In the genomic region with DNA sequence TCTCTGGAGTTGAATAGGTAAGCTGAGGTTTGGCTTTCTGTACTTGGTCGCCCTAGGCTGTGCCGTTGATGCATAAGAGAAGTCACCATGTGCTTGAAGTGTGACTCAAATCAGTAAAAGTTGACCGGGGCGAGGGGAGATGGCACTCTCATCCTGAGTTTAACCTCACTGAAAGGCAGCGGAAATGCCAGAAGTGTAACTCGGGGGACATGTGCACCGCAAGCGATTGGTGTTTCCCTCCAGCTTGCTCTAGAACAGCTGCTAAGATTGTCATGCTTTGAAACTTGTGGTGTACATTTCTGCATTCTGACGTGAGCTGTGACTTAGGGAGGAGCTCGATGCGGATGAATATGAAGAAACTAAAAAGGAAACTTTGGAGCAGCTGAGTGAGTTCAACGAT, we compare ENCODE assay signal across 28 mouse cellular contexts. TPM values are rescaled to one million over a fixed set of nuclear protein-coding genes. Genes with fewer than 3 reads are reported as not detected.
"Had no signal": no experiment of that assay in that cellular context is flagged by ENCODE, and none has a peak within 500 bp of the region (broad histone marks: within the 10 kb centered on the region; RNA-seq: fewer than 3 reads in every experiment).

No protein-coding gene starts in this region.

- H3K4me3 ChIP-seq: liver, embryonic 12.5 days; liver, embryonic 15.5 days; lung, embryonic 15.5 days; neural tube, embryonic 13.5 days; stomach, embryonic 15.5 days had no signal

- H3K27me3 ChIP-seq: liver, embryonic 12.5 days; liver, embryonic 15.5 days; lung, embryonic 15.5 days; neural tube, embryonic 13.5 days; stomach, embryonic 15.5 days had no signal

- H3K4me2 ChIP-seq: liver, embryonic 12.5 days; liver, embryonic 15.5 days; lung, embryonic 15.5 days; midbrain, embryonic 11.5 days; neural tube, embryonic 13.5 days; stomach, embryonic 15.5 days had no signal

- H3K27ac ChIP-seq: liver, embryonic 12.5 days; liver, embryonic 15.5 days; lung, embryonic 15.5 days; neural tube, embryonic 13.5 days; stomach, embryonic 15.5 days had no signal

- ATAC-seq: intestine, embryonic 16.5 days; liver, embryonic 12.5 days had no signal

- H3K9ac ChIP-seq: liver, embryonic 12.5 days; liver, embryonic 15.5 days; lung, embryonic 15.5 days; neural tube, embryonic 13.5 days; stomach, embryonic 15.5 days had no signal

- H3K9me3 ChIP-seq: liver, embryonic 15.5 days; lung, embryonic 15.5 days; neural tube, embryonic 13.5 days; stomach, embryonic 15.5 days had no signal

- DNase-seq: kidney, adult 18-20 months; kidney, adult 9 months; kidney, postnatal 14 days; kidney, postnatal 4 days; liver; lung, adult 18-20 months; lung, postnatal 10 days; lung, postnatal 36 days; midbrain, embryonic 14.5 days; thymus, adult 18-20 months; thymus, postnatal 36 days had no signal

RNA-seq across cellular contexts. Expression of gene Tmem274, which starts 10.6 kb away (rescaled TPM):
- total RNA-seq: layer of hippocampus, adult 18-20 months; layer of hippocampus, postnatal 14 days; left cerebral cortex, adult 18-20 months; left cerebral cortex, postnatal 25 days; megakaryocyte progenitor cell, adult 5-6 weeks; megakaryocyte-erythroid progenitor cell, adult 5-6 weeks; midbrain, postnatal 0 days; neutrophil, adult 5-6 weeks had no signal
- polyA plus RNA-seq: limb, embryonic 11.5 days; liver, embryonic 15.5 days; midbrain, embryonic 11.5 days; midbrain, embryonic 14.5 days; midbrain, postnatal 0 days; neural tube, embryonic 13.5 days; urinary bladder, adult 2 months had no signal

RNA-seq across cellular contexts. Expression of gene Rbp7, which starts 33.0 kb away (rescaled TPM):
- total RNA-seq: layer of hippocampus, adult 18-20 months; layer of hippocampus, postnatal 14 days; left cerebral cortex, adult 18-20 months; left cerebral cortex, postnatal 25 days; megakaryocyte progenitor cell, adult 5-6 weeks; megakaryocyte-erythroid progenitor cell, adult 5-6 weeks; midbrain, postnatal 0 days; neutrophil, adult 5-6 weeks had no signal
- polyA plus RNA-seq: limb, embryonic 11.5 days; liver, embryonic 12.5 days; liver, embryonic 15.5 days; midbrain, embryonic 11.5 days; neural tube, embryonic 13.5 days had no signal
